9 mouse cellular contexts compared by ENCODE assay signal in genomic region chr19:32487595-32488255, GRCm38 (mm10). TPM values are rescaled to one million over a fixed set of nuclear protein-coding genes. Genes with fewer than 3 reads are reported as not detected.
DNase-seq lines count a peak whose midpoint lies in the region; ATAC-seq and TF ChIP-seq lines count a peak whose summit lies in the region.
"Had no signal": no experiment of that assay in that cellular context is flagged by ENCODE, and none has a peak within 500 bp of the region (broad histone marks: within the 10 kb centered on the region; RNA-seq: fewer than 3 reads in every experiment).

No protein-coding gene starts in this region.

- peak overlapping the region; percentile 77 for H3K4me2 ChIP-seq in CH12.LX (ENCODE audit: insufficient read depth, low read depth, poor library complexity, severe bottlenecking)
- H3K4me2 ChIP-seq in liver, embryonic 16.5 days (ENCODE audit: low read depth, low read length), result peak overlapping the region; percentile 69

- H3K4me3 ChIP-seq in CH12.LX (replicated peaks in 1 of 3; ENCODE audit: low read depth in 2 of 3, low read length in 2 of 3, poor library complexity in 1 of 3), result peak overlapping the region; percentile 69 to 85 (median 74)
- peak overlapping the region; percentile 85 to 88 for H3K4me3 ChIP-seq in MEL (ENCODE audit: control insufficient read depth in 1 of 2, insufficient read depth in 1 of 2, low read depth in 2 of 2, low read length in 2 of 2)
- peak overlapping the region; percentile 72 for H3K4me3 ChIP-seq in hindbrain, embryonic 10.5 days
- peak overlapping the region; percentile 89 for H3K4me3 ChIP-seq in liver, embryonic 16.5 days (ENCODE audit: low read depth, low read length)

- no peaks in the 10 kb centered on the region for H3K9me3 ChIP-seq in CH12.LX (replicated peaks; ENCODE audit: low read length)
- H3K9me3 ChIP-seq in MEL (replicated peaks; ENCODE audit: insufficient read depth, low read length), result no peaks in the 10 kb centered on the region
- H3K9me3 ChIP-seq in hindbrain, embryonic 10.5 days, result no peaks in the 10 kb centered on the region
- H3K9me3 ChIP-seq in liver, embryonic 16.5 days (replicated peaks; ENCODE audit: control insufficient read depth, low read length), result no peaks in the 10 kb centered on the region

- no peaks in the 10 kb centered on the region for H3K27me3 ChIP-seq in CH12.LX (replicated peaks)
- no peaks in the 10 kb centered on the region for H3K27me3 ChIP-seq in MEL (ENCODE audit: control insufficient read depth in 1 of 2, insufficient read depth in 2 of 2, low read length in 2 of 2)
- H3K27me3 ChIP-seq in hindbrain, embryonic 10.5 days (ENCODE audit: insufficient read depth, poor library complexity, severe bottlenecking), result no peaks in the 10 kb centered on the region
- H3K27me3 ChIP-seq in liver, embryonic 16.5 days (ENCODE audit: control insufficient read depth, insufficient read depth, low read depth, low read length), result no peaks in the 10 kb centered on the region

- H3K4me1 ChIP-seq in CH12.LX (ENCODE audit: control insufficient read depth in 1 of 2, insufficient read depth in 2 of 2) (peaks cover 0 to 36% of the 10 kb centered on the region in 2 experiments; a peak in 2 of 4 replicates), MEL (ENCODE audit: control insufficient read depth in 1 of 2, insufficient read depth in 2 of 2, low read length in 2 of 2) (peaks cover 2 to 8% of the 10 kb centered on the region in 2 experiments)
- H3K4me1 ChIP-seq in hindbrain, embryonic 10.5 days (replicated peaks), result peaks cover 24% of the 10 kb centered on the region
- H3K4me1 ChIP-seq in liver, embryonic 16.5 days (ENCODE audit: control insufficient read depth, low read depth, low read length), result peaks cover 24% of the 10 kb centered on the region

- peak; percentile 25; the same call in 1 of the 2 replicates for ATAC-seq in liver, embryonic 16.5 days (ENCODE audit: low read depth)

- peak; percentile 4; the same call in 1 of the 2 replicates for TF ChIP-seq EP300 in CH12.LX (IDR thresholded peaks at IDR 0.05; ENCODE audit: low read length)
- peak; percentile 36 to 60; a peak in 2 of 4 replicates for TF ChIP-seq EP300 in MEL (IDR thresholded peaks at IDR 0.05; ENCODE audit: low read depth in 1 of 2, low read length in 2 of 2)

- H3K27ac ChIP-seq in CH12.LX (ENCODE audit: insufficient read depth, low read depth) (no peak overlapping the region), MEL (ENCODE audit: control insufficient read depth, low read depth, low read length) (peak overlapping the region; percentile 87)
- H3K27ac ChIP-seq in hindbrain, embryonic 10.5 days, result no peak overlapping the region
- peak overlapping the region; percentile 95 for H3K27ac ChIP-seq in liver, embryonic 16.5 days (ENCODE audit: low read length)

- TF ChIP-seq POLR2A in CH12.LX (IDR thresholded peaks at IDR 0.05; ENCODE audit: low read depth, low read length) (no peak), MEL (IDR thresholded peaks at IDR 0.05; ENCODE audit: control insufficient read depth in 1 of 2, insufficient read depth in 1 of 2, low read depth in 1 of 2, low read length in 2 of 2, poor library complexity in 1 of 2) (no peak; a peak in 1 of 4 replicates)

- TF ChIP-seq RAD21 in CH12.LX (IDR thresholded peaks at IDR 0.05; ENCODE audit: low read depth, low read length) (no peak), MEL (IDR thresholded peaks at IDR 0.05; ENCODE audit: low read depth, low read length) (no peak)

- TF ChIP-seq CTCF in CH12.LX (conservative IDR thresholded peaks at IDR 0.05 in 1 of 2, IDR thresholded peaks at IDR 0.05 in 1 of 2; ENCODE audit: low read depth in 2 of 2, low read length in 2 of 2) (no peak), MEL (IDR thresholded peaks at IDR 0.05 in 2 of 3, conservative IDR thresholded peaks at IDR 0.05 in 1 of 3; ENCODE audit: control insufficient read depth in 1 of 3, insufficient read depth in 1 of 3, low read depth in 2 of 3, low read length in 3 of 3, poor library complexity in 1 of 3, severe bottlenecking in 1 of 3) (no peak)

- peaks cover 6 to 10% of the 10 kb centered on the region in 2 experiments for H3K36me3 ChIP-seq in CH12.LX (replicated peaks in 1 of 2; ENCODE audit: control insufficient read depth in 1 of 2, insufficient read depth in 1 of 2, low read length in 1 of 2)
- peaks cover 21 to 38% of the 10 kb centered on the region in 2 experiments for H3K36me3 ChIP-seq in MEL (ENCODE audit: control insufficient read depth in 1 of 2, insufficient read depth in 2 of 2, low read length in 2 of 2)
- H3K36me3 ChIP-seq in hindbrain, embryonic 10.5 days, result peaks cover 15% of the 10 kb centered on the region
- H3K36me3 ChIP-seq in liver, embryonic 16.5 days (ENCODE audit: control insufficient read depth, insufficient read depth), result peaks cover 7% of the 10 kb centered on the region

- H3K9ac ChIP-seq in CH12.LX (ENCODE audit: insufficient read depth, low read depth) (peak overlapping the region; percentile 53), MEL (ENCODE audit: control insufficient read depth, low read depth, low read length, poor library complexity, severe bottlenecking) (peak overlapping the region; percentile 88)
- peak overlapping the region; percentile 88 for H3K9ac ChIP-seq in liver, embryonic 16.5 days (ENCODE audit: low read depth, low read length)

- peaks cover 42% of the 10 kb centered on the region for H3K79me2 ChIP-seq in CH12.LX (replicated peaks; ENCODE audit: control insufficient read depth, extremely low read depth, insufficient read depth, poor library complexity, severe bottlenecking)
- H3K79me2 ChIP-seq in MEL (ENCODE audit: control insufficient read depth, insufficient read depth, low read length, poor library complexity), result peaks cover 69% of the 10 kb centered on the region

- WGBS in hindbrain, embryonic 10.5 days, result 87% methylated on average over 8 of the region's 8 CpGs
- 27% methylated on average over 8 of the region's 8 CpGs for WGBS in liver, embryonic 16.5 days (ENCODE audit: insufficient replicate concordance)

- DNase-seq in CH12.LX (ENCODE audit: extremely low read depth) (no peak), MEL (ENCODE audit: low read depth, low spot score) (peak; percentile 76)
- no peak for DNase-seq in hindbrain, embryonic 10.5 days (ENCODE audit: low spot score)
- DNase-seq in retina, embryonic 14.5 days (ENCODE audit: low spot score), result no peak
- DNase-seq in right cerebral cortex, postnatal 36 days (ENCODE audit: low spot score in 2 of 2), result no peak
- no peak for DNase-seq in spleen, adult 18-20 months
- DNase-seq: adrenal gland, postnatal 25 days; lung, postnatal 4 days had no signal

- dilution Hi-C loops in CH12.LX (cut with MboI; ENCODE audit: extremely low pct_ligation_motif_present, extremely low pct_unique_long_range_greater_than_20kb, low sequenced_read_pairs), result no loop called here

- in situ Hi-C loops in CH12.LX (cut with MboI; ENCODE audit: low pct_ligation_motif_present, low pct_unique_long_range_greater_than_20kb, low sequenced_read_pairs), result no loop called here

TF ChIP-seq in CH12.LX, 34 proteins besides CTCF, POLR2A, EP300 and RAD21 (continues in another document):
- no peak for TF ChIP-seq ETS1 (conservative IDR thresholded peaks at IDR 0.05; ENCODE audit: low read depth, low read length)
- TF ChIP-seq USF1 (IDR thresholded peaks at IDR 0.05; ENCODE audit: low read depth, low read length), result no peak
- TF ChIP-seq ELF1 (IDR thresholded peaks at IDR 0.05; ENCODE audit: low read depth, low read length), result no peak
- no peak for TF ChIP-seq POLR2AphosphoS2 (IDR thresholded peaks at IDR 0.05; ENCODE audit: low read depth, low read length)
- TF ChIP-seq IRF4 (IDR thresholded peaks at IDR 0.05; ENCODE audit: low read depth, low read length), result no peak; the same call in 1 of the 2 replicates
- TF ChIP-seq MXI1 (IDR thresholded peaks at IDR 0.05; ENCODE audit: low read depth, low read length), result peak; percentile 45
- TF ChIP-seq USF2 (conservative IDR thresholded peaks at IDR 0.05; ENCODE audit: low read depth, low read length), result no peak
- TF ChIP-seq CHD1 (IDR thresholded peaks at IDR 0.05; ENCODE audit: low read depth, low read length), result no peak
- no peak for TF ChIP-seq RCOR1 (conservative IDR thresholded peaks at IDR 0.05; ENCODE audit: low read depth, low read length)

TF ChIP-seq in MEL, 35 proteins besides CTCF, POLR2A, EP300 and RAD21 (continues in another document):
- TF ChIP-seq POLR2AphosphoS5 (IDR thresholded peaks at IDR 0.05; ENCODE audit: borderline replicate concordance, low read depth, low read length), result no peak
- TF ChIP-seq NELFE (IDR thresholded peaks at IDR 0.05; ENCODE audit: low read depth, low read length), result 0 out of 2 replicates have a peak, but pooled peaks have one; percentile 28
- peak; percentile 83; the same call in 1 of the 2 replicates for TF ChIP-seq CHD1 (IDR thresholded peaks at IDR 0.05; ENCODE audit: low read depth, low read length)
- TF ChIP-seq UBTF (IDR thresholded peaks at IDR 0.05; ENCODE audit: borderline replicate concordance, insufficient read depth, low read depth, low read length), result no peak
- peak; percentile 26; the same call in 1 of the 2 replicates for TF ChIP-seq ETS1 (IDR thresholded peaks at IDR 0.05; ENCODE audit: low read depth, low read length)
- TF ChIP-seq MYB (IDR thresholded peaks at IDR 0.05; ENCODE audit: low read depth, low read length), result peak; percentile 26; the same call in 1 of the 2 replicates
- peak; percentile 55 for TF ChIP-seq TCF12 (IDR thresholded peaks at IDR 0.05; ENCODE audit: low read depth, low read length)
- TF ChIP-seq KAT2A (conservative IDR thresholded peaks at IDR 0.05; ENCODE audit: low read depth, low read length), result no peak; the same call in 1 of the 2 replicates
- TF ChIP-seq SIN3A (IDR thresholded peaks at IDR 0.05; ENCODE audit: low read length), result peak; percentile 87

RNA-seq across cellular contexts. Expression of gene Minpp1, which starts 2.2 kb away (rescaled TPM):
- total RNA-seq in CH12.LX (2012; rRNA removed) (44.0 and 50.7 TPM in 2 replicates), CH12.LX (2014; rRNA removed) (73.1 and 73.2 TPM in 2 replicates), MEL (2012; rRNA removed) (192 and 256 TPM in 2 replicates)
- polyA plus RNA-seq in CH12.LX (2012; ENCODE audit: insufficient read length, low read depth) (41.9 and 50.5 TPM in 2 replicates), MEL (2012; ENCODE audit: insufficient read depth in 1 of 2, insufficient read length in 2 of 2, low read depth in 1 of 2, low replicate concordance in 2 of 2, missing spikeins in 1 of 2) (100 to 1,000 TPM in 1 of 2 experiments, not detected in 1; 176 TPM)
- 64.0 and 73.0 TPM in 2 replicates for polyA plus RNA-seq in hindbrain, embryonic 10.5 days (2016; fragmentation: Nextera tagmentation; extraction: Ambion mirVana)
- polyA plus RNA-seq in liver, embryonic 16.5 days (2015; fragmentation: Nextera tagmentation; extraction: Ambion mirVana), result 69.7 and 71.3 TPM in 2 replicates

RNA-seq across cellular contexts. Expression of gene Rpl9-ps6, which starts 21.3 kb away (rescaled TPM):
- total RNA-seq in CH12.LX (2012; rRNA removed) (132 and 145 TPM in 2 replicates), CH12.LX (2014; rRNA removed) (772 and 843 TPM in 2 replicates), MEL (2012; rRNA removed) (111 and 161 TPM in 2 replicates)
- polyA plus RNA-seq in CH12.LX (2012; ENCODE audit: insufficient read length, low read depth) (149 and 309 TPM in 2 replicates), MEL (2012; ENCODE audit: insufficient read depth in 1 of 2, insufficient read length in 2 of 2, low read depth in 1 of 2, low replicate concordance in 2 of 2, missing spikeins in 1 of 2) (10 to 100 TPM in 1 of 2 experiments, not detected in 1; 95.5 TPM)
- polyA plus RNA-seq in hindbrain, embryonic 10.5 days (2016; fragmentation: Nextera tagmentation; extraction: Ambion mirVana), result 54.2 and 59.2 TPM in 2 replicates
- 34.8 and 54.9 TPM in 2 replicates for polyA plus RNA-seq in liver, embryonic 16.5 days (2015; fragmentation: Nextera tagmentation; extraction: Ambion mirVana)

Comparison
In these comparisons a context has a peak if more than half of its experiments do, and no peak if none do; other contexts are left out.
1. H3K27ac ChIP-seq: peak in MEL (single experiment) and liver, embryonic 16.5 days (single experiment); none in CH12.LX (single experiment) and hindbrain, embryonic 10.5 days (single experiment).
2. Of the 35 proteins assayed by ChIP-seq in both MEL and CH12.LX: peak only in MEL: CHD1, ETS1, MAX, MYC, NELFE, SIN3A and 2 more; only in CH12.LX: JUND; in both: EP300 and MXI1; in neither: 24.
3. Peak in every context shown above with its lines, with median percentiles within 50 percentile points of each other: H3K4me3 ChIP-seq and H3K9ac ChIP-seq.